Mouse (Mus musculus) skeletal muscle tissue, adult 2 months (tissue): ENCODE data around the gene Slc17a3.

ENCODE experiments used
- DNase-seq: peaks from one replicate; pipeline ENCODE4 v3.0.0-alpha.2; 2012; ENCODE audit warnings: low read depth, low spot score

Slc17a3 gene

GRCm38 (mm10) chr13:23873141-23873540 is 33.9 kb downstream of the Slc17a3 start:
- DNase-seq, result no peak

GRCm38 (mm10) chr13:23879106-23879505 is 39.9 kb downstream of the Slc17a3 start:
- no peak for DNase-seq

- no peak for DNase-seq
These were observed 40.4 kb downstream of the Slc17a3 start for GRCm38 (mm10) chr13:23879636-23880035.

GRCm38 (mm10) chr13:23885540-23885939 is 46.3 kb downstream of the Slc17a3 start:
- DNase-seq, result peak; percentile 22

GRCm38 (mm10) chr13:23887026-23887725 is 47.9 kb downstream of the Slc17a3 start:
- no peak for DNase-seq

- no peak for DNase-seq
These were observed 49.9 kb downstream of the Slc17a3 start for GRCm38 (mm10) chr13:23889011-23889605.

- no peak for DNase-seq
These were observed 53.5 kb downstream of the Slc17a3 start for GRCm38 (mm10) chr13:23892592-23893268.

- DNase-seq, result no peak
These were observed 54.0 kb downstream of the Slc17a3 start for GRCm38 (mm10) chr13:23893269-23893593.

- no peak for DNase-seq
These were observed 59.0 kb downstream of the Slc17a3 start for GRCm38 (mm10) chr13:23898242-23898641.

GRCm38 (mm10) chr13:23906906-23907305 is 67.7 kb downstream of the Slc17a3 start:
- DNase-seq, result no peak

- DNase-seq, result no peak
These were observed 70.9 kb downstream of the Slc17a3 start for GRCm38 (mm10) chr13:23910121-23910520.
